8 mouse cellular contexts compared by ENCODE assay signal in the genomic region with DNA sequence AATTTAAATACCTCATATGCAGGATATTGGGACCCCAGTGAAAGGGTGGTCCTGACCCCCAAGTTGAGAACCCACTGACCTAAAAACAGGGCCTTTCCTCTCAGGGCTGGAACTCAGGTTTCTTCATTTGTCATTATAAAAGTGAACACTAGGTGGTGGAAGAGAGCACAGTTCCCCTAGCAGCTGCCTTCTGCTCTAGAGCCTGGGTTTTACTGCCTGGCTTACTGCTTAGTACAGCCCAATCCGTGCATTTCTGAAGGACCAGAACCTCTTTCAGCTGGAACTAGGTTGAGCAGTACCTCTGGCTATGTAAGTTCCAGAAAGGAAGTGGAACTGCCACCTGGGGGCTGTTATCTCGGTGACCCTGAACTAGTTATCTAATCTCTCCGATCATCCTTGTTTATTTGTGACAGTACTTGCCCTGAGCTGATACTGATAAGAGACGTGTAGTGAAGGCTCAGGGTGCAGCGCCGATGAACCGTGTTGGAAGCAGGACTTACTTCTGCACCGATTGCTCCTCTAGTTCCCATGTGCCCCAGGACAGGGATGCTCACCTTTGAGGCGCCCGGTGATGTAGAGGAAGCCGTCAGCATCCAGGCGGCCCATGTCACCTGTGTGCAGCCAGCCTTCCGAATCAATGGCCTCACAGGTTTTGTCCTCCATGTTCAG. TPM values are rescaled to one million over a fixed set of nuclear protein-coding genes. Genes with fewer than 3 reads are reported as not detected.
DNase-seq lines count a peak whose midpoint lies in the region; ATAC-seq lines count a peak whose summit lies in the region.

No protein-coding gene starts in this region.

- no peak overlapping the region for H3K9ac ChIP-seq in midbrain, embryonic 16.5 days (ENCODE audit: low read depth, low read length)

- H3K27ac ChIP-seq in midbrain, embryonic 16.5 days (ENCODE audit: low read length) = no peak overlapping the region

- WGBS in midbrain, embryonic 16.5 days = 73% methylated on average over 13 of the region's 13 CpGs

- ATAC-seq in hematopoietic stem cell, adult 5-6 weeks (replicated peaks in 1 of 2; ENCODE audit: insufficient read depth in 1 of 2, low FRiP score in 2 of 2, low TSS enrichment in 1 of 2, low read depth in 1 of 2, poor library complexity in 2 of 2, severe bottlenecking in 2 of 2) = peak; percentile 71 to 80
- peak; percentile 72 for ATAC-seq in midbrain, embryonic 16.5 days

- H3K4me2 ChIP-seq in midbrain, embryonic 16.5 days (ENCODE audit: low read length) = no peak overlapping the region

- 0 out of 2 replicates have a peak, but pooled peaks cover 2% of the 10 kb centered on the region for H3K36me3 ChIP-seq in midbrain, embryonic 16.5 days (ENCODE audit: control insufficient read depth, insufficient read depth, low read length)

- DNase-seq in heart, adult 8-10 months (ENCODE audit: low spot score) = peak; percentile 45
- no peak for DNase-seq in heart, postnatal 25 days (ENCODE audit: low spot score)
- DNase-seq in CD8-positive naive resting alpha-beta T cell, adult 2 months (ENCODE audit: low read depth in 2 of 2, low spot score in 2 of 2) = peak; percentile 35 to 51
- DNase-seq in cerebellum, adult 18-20 months = peak; percentile 18 to 46
- DNase-seq in left cerebral cortex, postnatal 14 days (ENCODE audit: low spot score in 2 of 2) = peak; percentile 57 to 62
- DNase-seq in right cerebral cortex, postnatal 36 days (ENCODE audit: low spot score in 2 of 2) = no peak

- intact Hi-C loops in heart, postnatal 25 days (cut with DNase I) = loop anchor here (1.0 to 10.0 kb wide), 2 partner anchors 62 to 210 kb away; no protein-coding TSS in a partner anchor
- intact Hi-C loops in left cerebral cortex, postnatal 14 days (cut with DNase I) = loop anchor here (2.0 to 10.0 kb wide), 2 partner anchors 62 to 210 kb away; no protein-coding TSS in a partner anchor

- no peak overlapping the region for H3K4me3 ChIP-seq in midbrain, embryonic 16.5 days (ENCODE audit: low read depth, low read length)

- H3K4me1 ChIP-seq in midbrain, embryonic 16.5 days (ENCODE audit: control insufficient read depth, insufficient read depth, low read length) = no peaks in the 10 kb centered on the region

- H3K9me3 ChIP-seq in midbrain, embryonic 16.5 days (replicated peaks; ENCODE audit: control insufficient read depth, low read length, poor library complexity, severe bottlenecking) = no peaks in the 10 kb centered on the region

- H3K27me3 ChIP-seq in midbrain, embryonic 16.5 days (ENCODE audit: control insufficient read depth, insufficient read depth, low read depth, low read length) = no peaks in the 10 kb centered on the region

RNA-seq across cellular contexts. Expression of a gene that starts 28.2 kb away (rescaled TPM):
- total RNA-seq in heart, adult 8-10 months (2022) = 100 to 1,000 TPM; 519 to 556 (median 547) TPM
- total RNA-seq in heart, postnatal 25 days (2021) = 100 to 1,000 TPM; 627 to 667 TPM
- total RNA-seq in hematopoietic stem cell, adult 5-6 weeks (2017) = 51.1 and 77.3 TPM in 2 replicates
- total RNA-seq in left cerebral cortex, postnatal 14 days (2021) = 100 to 1,000 TPM; 225 to 229 TPM
- polyA plus RNA-seq in midbrain, embryonic 16.5 days (2015; fragmentation: Nextera tagmentation; extraction: Ambion mirVana) = 148 and 165 TPM in 2 replicates

RNA-seq across cellular contexts. Expression of a gene that starts 47.4 kb away (rescaled TPM):
- under 1 TPM; 0.17 to 0.41 (median 0.22) TPM for total RNA-seq in heart, adult 8-10 months (2022)
- total RNA-seq in heart, postnatal 25 days (2021) = under 1 TPM; 0.10 to 0.28 TPM
- not detected in 2 replicates for total RNA-seq in hematopoietic stem cell, adult 5-6 weeks (2017)
- 100 to 1,000 TPM; 125 to 132 TPM for total RNA-seq in left cerebral cortex, postnatal 14 days (2021)
- 20.6 and 33.4 TPM in 2 replicates for polyA plus RNA-seq in midbrain, embryonic 16.5 days (2015; fragmentation: Nextera tagmentation; extraction: Ambion mirVana)

RNA-seq across cellular contexts. Expression of a gene that starts 54.3 kb away (rescaled TPM):
- 1 to 10 TPM; 1.2 to 2.3 (median 1.7) TPM for total RNA-seq in heart, adult 8-10 months (2022)
- 1 to 10 TPM; 1.4 to 1.8 TPM for total RNA-seq in heart, postnatal 25 days (2021)
- total RNA-seq in hematopoietic stem cell, adult 5-6 weeks (2017) = 0.50 TPM in 1 of 2 replicates, not detected in the other
- total RNA-seq in left cerebral cortex, postnatal 14 days (2021) = 10 to 100 TPM; 17.6 to 20.2 TPM
- 54.6 and 60.3 TPM in 2 replicates for polyA plus RNA-seq in midbrain, embryonic 16.5 days (2015; fragmentation: Nextera tagmentation; extraction: Ambion mirVana)

Comparison
In these comparisons a context has a peak if more than half of its experiments do, and no peak if none do; other contexts are left out.
1. DNase-seq: peak in heart, adult 8-10 months (single experiment), CD8-positive naive resting alpha-beta T cell, adult 2 months (2 of 2), cerebellum, adult 18-20 months (2 of 2) and left cerebral cortex, postnatal 14 days (2 of 2); none in heart, postnatal 25 days (single experiment) and right cerebral cortex, postnatal 36 days (0 of 2).
2. RNA of a gene that starts 47.4 kb away (total RNA-seq): 125 to 132 TPM in left cerebral cortex, postnatal 14 days; 0.10 to 0.28 TPM in heart, postnatal 25 days, 0.17 to 0.41 TPM in heart, adult 8-10 months and not detected in hematopoietic stem cell, adult 5-6 weeks; every median in the first group is over 10 times any median in the second.
3. RNA of a gene that starts 54.3 kb away (total RNA-seq): 17.6 to 20.2 TPM in left cerebral cortex, postnatal 14 days; 1.2 to 2.3 TPM in heart, adult 8-10 months, 1.4 to 1.8 TPM in heart, postnatal 25 days and 0.50 TPM in hematopoietic stem cell, adult 5-6 weeks; every median in the first group is over 4 times any median in the second.